Mouse (Mus musculus): Measurements from ENCODE around the gene Flt1. TPM values are rescaled to one million over a fixed set of nuclear protein-coding genes. Genes with fewer than 3 reads are reported as not detected.

Flt1 gene
- polyA plus RNA-seq, 1 experiment: 2.9 TPM

DNA sequence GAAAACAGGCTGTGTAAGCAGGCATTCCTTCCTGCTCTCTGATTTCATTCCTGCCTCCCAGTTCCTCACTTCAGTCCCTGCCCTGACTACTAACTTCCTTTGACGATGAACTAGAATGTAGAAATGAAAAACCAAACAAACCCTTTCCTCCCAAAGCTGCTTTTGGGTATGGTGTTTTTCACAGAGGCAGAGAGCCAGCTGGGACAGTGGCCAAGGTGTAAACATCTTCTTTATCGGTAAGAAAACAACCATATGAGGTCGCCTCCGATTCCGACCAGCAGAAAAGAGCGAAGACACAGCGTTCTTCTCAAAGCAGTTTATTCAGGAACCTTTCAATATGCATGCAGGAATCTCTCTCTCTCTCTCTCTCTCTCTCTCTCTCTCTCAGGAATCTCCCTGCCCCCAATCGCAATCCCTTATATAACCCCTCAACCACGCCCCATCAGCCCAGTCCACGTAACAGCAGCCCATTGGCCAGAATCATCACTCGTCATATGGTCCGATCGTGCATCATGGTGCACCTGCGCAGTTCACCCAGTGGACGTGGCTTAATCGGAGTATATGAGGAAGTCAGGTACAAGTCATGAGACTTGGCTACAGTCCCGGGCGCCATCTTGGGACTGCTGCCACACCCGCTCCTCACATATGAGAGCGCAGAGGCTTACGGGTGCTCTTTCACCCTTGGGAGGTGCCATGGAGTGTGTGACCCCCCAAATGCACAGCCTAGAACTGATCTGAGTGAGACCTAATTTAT is 19.3 kb upstream of the Flt1 start:
- Histone ChIP-seq H3K4me3 (ENCODE audit: extremely low read depth, insufficient read depth, insufficient read length) (no peak overlapping the region), H3K4me1 (ENCODE audit: control insufficient read depth, insufficient read depth, insufficient read length) (no peaks in the 10 kb centered on the region), H3K27ac (ENCODE audit: insufficient read depth, low read length) (no peak overlapping the region), H3K36me3 (ENCODE audit: control insufficient read depth, insufficient read depth, low read length) (no peaks in the 10 kb centered on the region), H3K27me3 (ENCODE audit: control insufficient read depth, insufficient read depth, low read length) (no peaks in the 10 kb centered on the region)
- WGBS: 94% methylated on average over 21 of the region's 21 CpGs
- no peak for DNase-seq (ENCODE audit: low read depth in 1 of 2, low spot score in 2 of 2)
- TF ChIP-seq CTCF (IDR thresholded peaks at IDR 0.05; ENCODE audit: extremely low read depth, insufficient read depth, insufficient read length, insufficient replicate concordance): no peak
- no peak for TF ChIP-seq POLR2A (IDR thresholded peaks at IDR 0.05; ENCODE audit: low read depth, low read length)

DNA sequence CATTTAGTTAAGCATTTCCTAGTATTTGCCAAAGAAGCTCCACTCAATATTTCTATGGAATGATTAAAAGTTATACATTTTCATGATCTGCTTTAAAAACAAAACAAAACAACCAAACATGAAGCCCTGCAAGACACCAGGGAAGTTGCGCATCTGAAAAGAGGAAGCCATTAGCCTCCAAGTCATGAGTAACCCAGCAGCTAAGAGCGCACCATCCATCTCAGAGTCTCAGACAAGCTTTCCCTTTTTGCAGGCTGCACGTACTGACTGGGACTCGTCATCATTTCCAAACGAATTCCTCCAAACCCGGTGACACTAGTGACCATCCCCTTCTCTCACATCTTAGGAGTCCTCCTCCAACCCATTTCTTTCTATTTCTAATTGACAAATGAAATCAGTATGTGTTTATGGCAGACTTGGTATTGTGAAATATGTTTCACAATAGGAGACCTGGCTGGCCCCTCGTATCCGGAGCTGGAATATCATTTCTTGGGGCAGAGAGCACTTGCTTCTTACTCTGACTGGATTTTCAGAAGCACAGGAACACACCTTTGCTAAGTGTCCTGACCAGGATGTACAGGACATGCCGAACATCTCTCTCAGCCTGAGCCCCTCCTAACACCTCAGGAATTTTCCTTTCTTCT is 16.8 kb upstream of the Flt1 start:
- Histone ChIP-seq H3K27ac (ENCODE audit: insufficient read depth, low read length) (no peak overlapping the region), H3K36me3 (ENCODE audit: control insufficient read depth, insufficient read depth, low read length) (no peaks in the 10 kb centered on the region), H3K4me3 (ENCODE audit: extremely low read depth, insufficient read depth, insufficient read length) (no peak overlapping the region), H3K27me3 (ENCODE audit: control insufficient read depth, insufficient read depth, low read length) (no peaks in the 10 kb centered on the region), H3K4me1 (ENCODE audit: control insufficient read depth, insufficient read depth, insufficient read length) (no peaks in the 10 kb centered on the region)
- DNase-seq (ENCODE audit: low read depth in 1 of 2, low spot score in 2 of 2): no peak
- 53% methylated on average over 9 of the region's 9 CpGs for WGBS
- no peak for TF ChIP-seq CTCF (IDR thresholded peaks at IDR 0.05; ENCODE audit: extremely low read depth, insufficient read depth, insufficient read length, insufficient replicate concordance)

DNA sequence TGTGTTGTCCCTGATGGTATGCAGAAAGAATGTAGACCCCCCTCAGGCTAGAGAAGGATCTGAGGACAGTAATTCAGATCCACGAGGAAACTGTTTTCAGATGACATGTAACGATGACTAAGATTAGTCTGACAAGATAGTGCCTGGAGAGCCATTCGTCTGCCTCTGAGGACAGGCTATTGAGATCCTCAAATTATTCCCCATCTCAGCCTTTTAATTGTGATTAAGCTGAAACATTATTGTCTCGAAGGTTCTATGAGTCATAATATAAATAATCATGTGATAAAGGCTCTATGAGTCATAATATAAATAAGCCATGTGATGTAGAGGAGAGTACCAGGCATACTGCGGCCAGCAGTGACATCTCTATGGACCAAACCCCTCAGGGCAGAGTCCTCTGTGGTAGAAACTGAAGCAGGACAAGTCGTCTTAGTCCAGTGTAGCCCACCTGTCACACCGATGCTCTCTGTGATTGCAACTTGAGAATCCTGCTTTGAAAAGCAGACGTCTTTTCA is 11.0 kb upstream of the Flt1 start:
- DNase-seq (ENCODE audit: low read depth in 1 of 2, low spot score in 2 of 2): no peak
- 86% methylated on average over 8 of the region's 8 CpGs for WGBS
- Histone ChIP-seq H3K27ac (ENCODE audit: insufficient read depth, low read length) (no peak overlapping the region), H3K4me1 (ENCODE audit: control insufficient read depth, insufficient read depth, insufficient read length) (no peaks in the 10 kb centered on the region), H3K36me3 (ENCODE audit: control insufficient read depth, insufficient read depth, low read length) (no peaks in the 10 kb centered on the region), H3K4me3 (ENCODE audit: extremely low read depth, insufficient read depth, insufficient read length) (no peak overlapping the region), H3K27me3 (ENCODE audit: control insufficient read depth, insufficient read depth, low read length) (no peaks in the 10 kb centered on the region)
- TF ChIP-seq POLR2A (IDR thresholded peaks at IDR 0.05; ENCODE audit: low read depth, low read length): no peak
- TF ChIP-seq CTCF (IDR thresholded peaks at IDR 0.05; ENCODE audit: extremely low read depth, insufficient read depth, insufficient read length, insufficient replicate concordance): no peak

DNA sequence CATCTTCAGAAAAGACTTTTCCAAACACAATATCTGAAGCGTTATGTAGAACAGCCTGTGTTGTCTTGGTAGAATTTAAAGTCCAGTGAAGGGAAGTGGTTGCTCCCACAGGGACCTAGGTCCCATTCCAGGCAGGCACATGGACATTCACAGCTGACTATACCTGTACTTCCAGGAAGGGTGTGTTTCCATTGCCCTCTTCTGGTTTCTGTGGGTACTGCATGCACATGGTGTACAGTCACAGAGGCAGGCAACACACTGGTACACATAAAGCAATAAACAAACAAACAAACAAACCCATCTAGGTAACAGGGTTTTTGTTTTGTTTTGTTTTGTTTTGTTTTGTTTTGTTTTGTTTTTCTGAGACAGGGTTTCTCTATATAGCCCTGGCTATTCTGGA is 7.9 kb upstream of the Flt1 start:
- H3K36me3 ChIP-seq (ENCODE audit: control insufficient read depth, insufficient read depth, low read length): no peaks in the 10 kb centered on the region
- H3K4me3 ChIP-seq (ENCODE audit: extremely low read depth, insufficient read depth, insufficient read length): no peak overlapping the region
- no peak for DNase-seq (ENCODE audit: low read depth in 1 of 2, low spot score in 2 of 2)
- no peaks in the 10 kb centered on the region for H3K4me1 ChIP-seq (ENCODE audit: control insufficient read depth, insufficient read depth, insufficient read length)
- WGBS: 96% methylated on average over 1 of the region's 1 CpGs
- no peak overlapping the region for H3K27ac ChIP-seq (ENCODE audit: insufficient read depth, low read length)
- TF ChIP-seq CTCF (IDR thresholded peaks at IDR 0.05; ENCODE audit: extremely low read depth, insufficient read depth, insufficient read length, insufficient replicate concordance) (no peak), POLR2A (IDR thresholded peaks at IDR 0.05; ENCODE audit: low read depth, low read length) (no peak)
- no peaks in the 10 kb centered on the region for H3K27me3 ChIP-seq (ENCODE audit: control insufficient read depth, insufficient read depth, low read length)

DNA sequence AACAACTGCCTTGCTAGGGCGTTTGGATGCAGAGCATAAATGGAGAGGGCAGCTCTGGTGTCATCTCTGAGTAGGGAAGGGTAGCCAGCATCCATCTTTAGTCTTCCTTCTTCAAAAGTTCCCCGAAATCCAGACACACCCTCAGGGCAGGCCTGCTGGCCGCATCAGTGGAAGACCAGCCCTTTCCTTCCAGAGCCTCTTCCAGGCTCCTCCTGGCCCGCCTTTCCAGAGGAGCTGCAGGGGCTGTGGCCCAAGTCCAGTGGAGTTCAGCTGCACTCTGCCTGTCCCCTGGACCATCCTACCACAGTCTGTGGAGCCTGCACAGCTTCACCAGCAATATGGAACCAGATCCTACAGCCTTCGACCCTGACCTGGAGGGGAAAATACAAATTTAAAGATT is 7.1 kb upstream of the Flt1 start:
- TF ChIP-seq POLR2A (IDR thresholded peaks at IDR 0.05; ENCODE audit: low read depth, low read length): no peak
- no peak for TF ChIP-seq CTCF (IDR thresholded peaks at IDR 0.05; ENCODE audit: extremely low read depth, insufficient read depth, insufficient read length, insufficient replicate concordance)
- H3K27ac ChIP-seq (ENCODE audit: insufficient read depth, low read length): no peak overlapping the region
- WGBS: 82% methylated on average over 5 of the region's 5 CpGs
- H3K4me1 ChIP-seq (ENCODE audit: control insufficient read depth, insufficient read depth, insufficient read length): no peaks in the 10 kb centered on the region
- no peaks in the 10 kb centered on the region for H3K36me3 ChIP-seq (ENCODE audit: control insufficient read depth, insufficient read depth, low read length)
- H3K4me3 ChIP-seq (ENCODE audit: extremely low read depth, insufficient read depth, insufficient read length): no peak overlapping the region
- no peak for DNase-seq (ENCODE audit: low read depth in 1 of 2, low spot score in 2 of 2)
- H3K27me3 ChIP-seq (ENCODE audit: control insufficient read depth, insufficient read depth, low read length): no peaks in the 10 kb centered on the region

DNA sequence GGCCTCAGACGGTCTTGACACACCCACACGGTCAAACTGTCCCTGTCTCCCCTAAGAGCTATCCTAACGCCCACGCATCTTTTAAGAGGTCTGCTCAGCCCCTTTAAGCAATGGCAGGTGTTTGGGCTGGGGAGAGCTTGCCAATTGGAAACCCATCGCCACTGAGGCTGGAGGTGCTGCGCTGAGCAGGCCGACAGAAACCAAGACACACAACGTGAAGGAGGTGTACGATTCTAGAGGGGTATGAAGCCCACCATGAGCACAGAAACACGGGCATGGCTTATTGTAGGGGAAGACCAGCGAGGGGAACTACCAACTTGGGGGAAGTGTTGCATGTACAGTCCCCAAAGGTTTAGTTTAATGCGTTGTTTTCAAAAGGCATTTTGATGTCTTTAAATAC is 1.7 kb upstream of the Flt1 start:
- peaks cover 18% of the 10 kb centered on the region for H3K27me3 ChIP-seq (ENCODE audit: control insufficient read depth, insufficient read depth, low read length)
- TF ChIP-seq POLR2A (IDR thresholded peaks at IDR 0.05; ENCODE audit: low read depth, low read length): no peak
- TF ChIP-seq CTCF (IDR thresholded peaks at IDR 0.05; ENCODE audit: extremely low read depth, insufficient read depth, insufficient read length, insufficient replicate concordance): no peak

More for the DNA sequence above, 1.7 kb upstream of the Flt1 start:
- 34% methylated on average over 12 of the region's 12 CpGs for WGBS
- no peak for DNase-seq (ENCODE audit: low read depth in 1 of 2, low spot score in 2 of 2)
- Histone ChIP-seq H3K36me3 (ENCODE audit: control insufficient read depth, insufficient read depth, low read length) (no peaks in the 10 kb centered on the region), H3K4me3 (ENCODE audit: extremely low read depth, insufficient read depth, insufficient read length) (no peak overlapping the region), H3K4me1 (ENCODE audit: control insufficient read depth, insufficient read depth, insufficient read length) (peaks cover 3% of the 10 kb centered on the region; the same call in 1 of the 2 replicates), H3K27ac (ENCODE audit: insufficient read depth, low read length) (no peak overlapping the region)
